Mouse (Mus musculus) intestine, embryonic 15.5 days (tissue): ENCODE measurements around the gene Vmn2r19. TPM values are rescaled to one million over a fixed set of nuclear protein-coding genes. Genes with fewer than 3 reads are reported as not detected.
"Not testable (repeated sequence)": the region's sequence is repeated elsewhere in the genome, so short reads cannot be mapped to it uniquely, and the experiment has no call there.

ENCODE experiments used
- ATAC-seq: fragments of 200-750 bp; cut with Nextera tagmentation; 2 replicates; pipeline ENCODE4 v1.8.0; 2017; ENCODE audit warnings: moderate TSS enrichment, moderate library complexity
- H3K27ac ChIP-seq: fragments of 300-500 bp; sonication (generic); 2 replicates; pipeline ENCODE4 v1.5.1; 2015; ENCODE audit warnings: mild to moderate bottlenecking, inconsistent platforms
- H3K27me3 ChIP-seq: fragments of 300-500 bp; sonication (generic); replicated peaks from 2 replicates; pipeline ENCODE4 v1.6.1; 2015; ENCODE audit warnings: inconsistent platforms
- H3K36me3 ChIP-seq: fragments of 300-500 bp; sonication (generic); 2 replicates; pipeline ENCODE4 v1.6.1; 2015; ENCODE audit warnings: inconsistent platforms
- H3K4me1 ChIP-seq: fragments of 300-500 bp; sonication (generic); replicated peaks from 2 replicates; pipeline ENCODE4 v1.6.1; 2015; ENCODE audit warnings: inconsistent platforms
- H3K4me2 ChIP-seq: fragments of 300-500 bp; sonication (generic); replicated peaks from 2 replicates; pipeline ENCODE4 v1.6.1; 2015; ENCODE audit warnings: mild to moderate bottlenecking, inconsistent platforms
- H3K4me3 ChIP-seq: fragments of 300-500 bp; sonication (generic); replicated peaks from 2 replicates; pipeline ENCODE4 v1.5.1; 2015; ENCODE audit warnings: inconsistent platforms
- H3K9ac ChIP-seq: fragments of 300-500 bp; sonication (generic); 2 replicates; pipeline ENCODE4 v1.6.1; 2015; ENCODE audit warnings: inconsistent platforms
- H3K9me3 ChIP-seq: fragments of 300-500 bp; sonication (generic); 2 replicates; pipeline ENCODE4 v1.6.1; 2016; ENCODE audit warnings: inconsistent platforms
- WGBS: fragments of 180-500 bp; shearing (Covaris S2); methylation state at CpG from one replicate; pipeline ENCODE4 v1.1.7; 2015; 5-methylcytosine and 5-hydroxymethylcytosine counted together
- polyA plus RNA-seq: library from polyadenylated mRNA; unstranded; fragments of >200 nt; fragmentation: Nextera tagmentation; extraction: Ambion mirVana; gene quantifications from 2 replicates; pipeline ENCODE4 v1.2.1, GENCODE M21; 2015

Gene Vmn2r19
- polyA plus RNA-seq, 1 experiment from 2014 or later: not detected

DNA sequence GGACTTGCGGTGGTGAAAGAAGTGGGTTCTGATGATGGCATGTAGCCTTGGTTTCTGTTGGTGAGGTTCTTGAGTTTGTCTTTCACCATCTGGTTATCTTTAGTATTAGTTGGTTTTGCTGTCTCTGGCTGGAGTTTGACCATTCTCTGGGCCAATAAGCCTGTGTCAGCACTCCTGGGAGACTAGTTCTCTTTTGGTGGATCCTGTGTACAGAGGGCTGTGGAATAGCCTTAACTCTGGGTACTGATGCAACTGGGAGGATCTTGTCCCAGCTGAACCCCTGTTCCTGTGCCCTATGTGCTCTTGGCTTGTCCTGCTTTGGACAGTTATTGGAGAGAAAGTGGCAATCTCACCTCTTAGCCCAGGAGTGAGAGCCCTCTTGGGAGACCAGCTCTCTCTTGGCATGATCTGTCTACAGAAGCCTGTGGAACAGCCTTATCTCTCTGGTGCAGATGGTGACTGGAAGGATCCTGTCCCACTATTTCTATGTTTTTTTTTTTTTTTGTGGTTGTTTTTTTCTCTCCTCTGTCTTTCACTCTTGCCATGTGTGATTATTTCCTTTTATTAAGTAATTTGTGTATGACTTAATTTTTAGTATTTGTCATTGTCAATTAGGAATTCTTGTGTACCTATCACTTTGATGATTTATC, 15.3 kb upstream of the Vmn2r19 start:
- no peak overlapping the region for H3K27ac ChIP-seq

DNA sequence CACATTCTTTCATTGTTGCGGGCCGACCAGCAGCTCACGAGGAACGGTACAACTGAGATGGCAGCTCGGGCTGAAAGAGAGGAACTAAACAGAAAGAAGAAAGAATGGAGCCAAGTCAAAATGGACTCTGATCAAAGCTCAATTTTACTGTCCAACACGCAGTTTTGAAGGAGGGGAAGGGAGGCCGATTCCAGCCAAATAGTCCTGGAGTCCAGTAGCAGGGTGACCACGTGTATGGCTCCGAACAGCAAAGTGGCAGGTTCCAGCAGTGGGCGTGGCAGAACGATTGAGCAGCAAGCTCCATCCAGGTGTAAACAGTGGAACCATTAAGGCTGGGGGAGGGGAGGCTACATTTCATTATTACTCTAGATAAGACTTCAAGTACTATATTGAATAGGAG, 14.6 kb upstream of the Vmn2r19 start:
- not testable (repeated sequence) for ATAC-seq, H3K4me3 ChIP-seq

More for the DNA sequence above, 15.3 kb upstream of the Vmn2r19 start:
- no peaks in the 10 kb centered on the region for H3K27me3 ChIP-seq
- H3K4me2 ChIP-seq: no peak overlapping the region
- no peak overlapping the region for H3K4me3 ChIP-seq
- no peaks in the 10 kb centered on the region for H3K36me3 ChIP-seq
- 98% methylated on average over 1 of the region's 1 CpGs for WGBS
- no peaks in the 10 kb centered on the region for H3K9me3 ChIP-seq
- H3K9ac ChIP-seq: no peak overlapping the region
- ATAC-seq: peak; percentile 69; the same call in 1 of the 2 replicates
- H3K4me1 ChIP-seq: no peaks in the 10 kb centered on the region

DNA sequence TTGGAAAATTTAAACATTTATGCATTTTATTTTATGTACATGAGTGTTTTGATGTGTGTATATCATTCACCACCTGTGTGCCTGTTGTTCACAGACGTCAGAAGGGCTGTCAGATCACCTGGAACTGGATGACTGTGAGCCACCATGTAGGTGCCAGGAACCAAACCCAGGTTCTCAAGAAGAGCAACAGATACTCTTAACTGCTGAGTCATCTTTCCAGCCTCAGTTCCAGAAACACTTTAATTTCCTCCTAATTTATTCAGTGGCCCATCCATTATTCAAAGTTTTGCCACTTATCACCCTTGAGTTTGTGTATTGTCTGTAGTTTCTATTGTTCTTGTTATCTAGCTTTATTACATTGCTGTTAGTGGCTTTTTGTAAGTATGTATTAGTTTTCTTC, 11.4 kb upstream of the Vmn2r19 start:
- 42% methylated on average over 1 of the region's 1 CpGs for WGBS
- H3K4me3 ChIP-seq: no peak overlapping the region
- no peak overlapping the region for H3K9ac ChIP-seq
- no peaks in the 10 kb centered on the region for H3K4me1 ChIP-seq
- H3K4me2 ChIP-seq: no peak overlapping the region
- H3K36me3 ChIP-seq: no peaks in the 10 kb centered on the region
- no peaks in the 10 kb centered on the region for H3K27me3 ChIP-seq
- no peak for ATAC-seq
- H3K27ac ChIP-seq: no peak overlapping the region
- H3K9me3 ChIP-seq: no peaks in the 10 kb centered on the region

More for the DNA sequence above, 14.6 kb upstream of the Vmn2r19 start:
- H3K9ac ChIP-seq, H3K36me3 ChIP-seq, H3K4me1 ChIP-seq, H3K27ac ChIP-seq, H3K27me3 ChIP-seq, H3K9me3 ChIP-seq, H3K4me2 ChIP-seq: not testable (repeated sequence)
- WGBS: 84% methylated on average over 11 of the region's 11 CpGs

DNA sequence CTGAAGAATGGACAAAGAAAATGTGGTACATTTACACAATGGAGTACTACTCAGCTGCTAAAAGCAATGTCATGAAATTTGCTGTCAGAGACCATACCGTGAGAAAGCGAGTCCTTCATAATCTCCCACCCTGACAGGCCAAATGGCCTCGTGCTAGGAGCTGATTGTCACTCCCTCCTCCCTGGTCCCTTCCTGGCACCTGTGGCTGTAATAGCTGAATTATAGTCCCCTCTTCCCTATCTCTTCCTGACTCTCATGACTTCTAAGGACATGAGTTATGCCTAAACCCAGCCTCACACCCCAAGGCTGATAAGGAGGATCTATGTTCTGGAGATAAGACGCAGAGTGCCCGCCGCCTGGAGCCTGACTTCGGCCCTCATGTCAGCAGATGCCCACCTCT, 1.8 kb upstream of the Vmn2r19 start:
- not testable (repeated sequence) for H3K9me3 ChIP-seq, H3K4me2 ChIP-seq, H3K9ac ChIP-seq, H3K27ac ChIP-seq, H3K27me3 ChIP-seq, H3K4me3 ChIP-seq, ATAC-seq, H3K36me3 ChIP-seq, H3K4me1 ChIP-seq
- WGBS: 81% methylated on average over 7 of the region's 7 CpGs

DNA sequence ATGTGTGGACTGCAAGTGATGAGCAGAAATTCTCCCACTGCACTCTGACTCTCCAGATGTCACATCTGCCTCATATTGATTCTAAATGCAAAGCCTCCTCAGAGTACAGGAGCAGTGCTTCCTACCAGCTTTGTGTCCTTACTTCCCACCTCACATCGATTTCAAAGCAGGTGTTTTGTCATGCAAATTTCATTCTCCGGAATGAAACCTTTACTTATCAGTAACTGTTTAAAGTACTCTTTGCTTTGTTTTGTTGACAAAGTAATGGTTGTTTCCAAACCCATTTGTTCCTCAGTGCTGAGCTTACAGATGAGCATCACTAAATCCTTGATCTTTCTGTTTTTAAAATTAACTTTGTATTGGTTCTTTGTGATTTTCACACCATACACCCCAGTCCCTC, 24.4 kb downstream of the Vmn2r19 start:
- no peak overlapping the region for H3K27ac ChIP-seq
- ATAC-seq: no peak
- H3K27me3 ChIP-seq: no peaks in the 10 kb centered on the region
- H3K36me3 ChIP-seq: no peaks in the 10 kb centered on the region
- no peak overlapping the region for H3K9ac ChIP-seq
- no peaks in the 10 kb centered on the region for H3K9me3 ChIP-seq
- H3K4me2 ChIP-seq: no peak overlapping the region
- 35% methylated on average over 2 of the region's 2 CpGs for WGBS
- H3K4me1 ChIP-seq: no peaks in the 10 kb centered on the region
- no peak overlapping the region for H3K4me3 ChIP-seq

DNA sequence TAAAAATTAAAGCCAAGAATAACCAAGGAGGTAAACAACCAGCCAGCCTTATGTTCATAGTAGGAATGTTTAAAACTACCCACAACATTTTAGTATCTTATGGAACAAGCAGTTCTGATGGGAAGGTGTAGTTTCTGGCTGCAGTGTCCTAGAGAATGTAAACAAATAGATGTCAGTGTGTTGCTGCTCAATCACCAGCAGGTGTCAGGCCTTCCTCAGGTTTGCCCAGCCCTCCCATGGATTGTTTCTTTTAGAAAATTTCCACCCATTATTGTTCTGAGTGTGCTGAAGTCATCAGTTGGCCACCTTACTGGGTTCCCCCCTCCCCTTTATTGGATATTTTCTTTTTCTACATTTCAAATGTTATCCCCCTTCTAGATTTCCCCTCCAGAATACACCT, 32.0 kb downstream of the Vmn2r19 start:
- H3K36me3 ChIP-seq: no peaks in the 10 kb centered on the region
- no peak overlapping the region for H3K4me3 ChIP-seq
- ATAC-seq: no peak
- no peak overlapping the region for H3K9ac ChIP-seq
- no peaks in the 10 kb centered on the region for H3K9me3 ChIP-seq
- H3K27ac ChIP-seq: no peak overlapping the region
- H3K4me1 ChIP-seq: no peaks in the 10 kb centered on the region
- H3K4me2 ChIP-seq: no peak overlapping the region
- H3K27me3 ChIP-seq: no peaks in the 10 kb centered on the region

DNA sequence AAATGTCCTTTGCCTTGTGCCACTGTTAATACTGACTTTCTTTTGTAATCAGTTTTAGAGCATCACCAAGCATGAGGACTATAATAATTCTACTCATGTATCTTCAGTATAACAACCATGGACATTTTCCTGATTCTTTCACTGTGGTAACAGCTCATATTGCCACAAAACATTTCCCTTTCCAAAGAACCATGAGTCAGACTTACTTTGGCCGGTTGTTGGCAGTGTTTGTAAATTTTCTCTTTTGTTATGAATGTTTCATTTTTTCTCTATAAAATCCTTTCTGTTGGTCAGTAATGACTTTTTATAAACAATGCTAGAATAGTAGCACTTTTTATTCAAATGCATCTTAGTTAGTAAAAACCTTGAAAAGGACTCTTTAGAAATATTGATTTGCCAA, 38.0 kb downstream of the Vmn2r19 start:
- Histone ChIP-seq H3K4me2 (no peak overlapping the region), H3K4me3 (no peak overlapping the region), H3K9ac (no peak overlapping the region), H3K9me3 (no peaks in the 10 kb centered on the region), H3K4me1 (no peaks in the 10 kb centered on the region), H3K27me3 (no peaks in the 10 kb centered on the region), H3K36me3 (no peaks in the 10 kb centered on the region), H3K27ac (no peak overlapping the region)
- no peak for ATAC-seq
- WGBS: 81% methylated on average over 1 of the region's 1 CpGs

Other genes starting within 250 kb of the Vmn2r19 start
- gene Clec4a2, start 201.9 kb upstream of the Vmn2r19 start, polyA plus RNA-seq: 5.9 and 6.0 TPM in 2 replicates
- not detected in 2 replicates for gene Clec4b2, start 135.4 kb upstream of the Vmn2r19 start, polyA plus RNA-seq
- gene Clec4n, start 78.5 kb upstream of the Vmn2r19 start, polyA plus RNA-seq: 5.1 and 5.7 TPM in 2 replicates
- 0.18 TPM in 1 of 2 replicates, not detected in the other for gene Clec4d, start 46.2 kb upstream of the Vmn2r19 start, polyA plus RNA-seq
- gene Clec4e, start 18.5 kb upstream of the Vmn2r19 start, polyA plus RNA-seq: not detected in 2 replicates
- not detected in 2 replicates for gene Vmn2r20, start 109.8 kb downstream of the Vmn2r19 start, polyA plus RNA-seq
- gene Vmn2r21, start 225.1 kb downstream of the Vmn2r19 start, polyA plus RNA-seq: not detected in 2 replicates